Mouse (Mus musculus): ENCODE measurements around the gene Fam196b. TPM values are rescaled to one million over a fixed set of nuclear protein-coding genes. Genes with fewer than 3 reads are reported as not detected.

The Fam196b gene
- polyA plus RNA-seq, 1 experiment: 0.06 TPM

- H3K4me3 ChIP-seq (replicated peaks; ENCODE audit: extremely low read depth, low read depth, low read length): no peak overlapping the region
- TF ChIP-seq CTCF (IDR thresholded peaks at IDR 0.05; ENCODE audit: insufficient read depth, low read length) (no peak), POLR2A (IDR thresholded peaks at IDR 0.05; ENCODE audit: borderline replicate concordance, extremely low read depth, low read depth, low read length) (no peak)
Observed at GRCm38 (mm10) chr11:34297698-34298378, 16.8 kb upstream of the Fam196b start.

GRCm38 (mm10) chr11:34299550-34299949, 15.1 kb upstream of the Fam196b start:
- Histone ChIP-seq H3K4me1 (ENCODE audit: control insufficient read depth, insufficient read depth, low read length) (no peaks in the 10 kb centered on the region), H3K4me3 (replicated peaks; ENCODE audit: extremely low read depth, low read depth, low read length) (no peak overlapping the region)
- no peak for DNase-seq
- TF ChIP-seq POLR2A (IDR thresholded peaks at IDR 0.05; ENCODE audit: borderline replicate concordance, extremely low read depth, low read depth, low read length): no peak
- no peak for TF ChIP-seq CTCF (IDR thresholded peaks at IDR 0.05; ENCODE audit: insufficient read depth, low read length)
- 74% methylated on average over 1 of the region's 1 CpGs for WGBS

More at GRCm38 (mm10) chr11:34297698-34298378, 16.8 kb upstream of the Fam196b start:
- 79% methylated on average over 5 of the region's 5 CpGs for WGBS
- DNase-seq: no peak
- H3K4me1 ChIP-seq (ENCODE audit: control insufficient read depth, insufficient read depth, low read length): no peaks in the 10 kb centered on the region

- Histone ChIP-seq H3K4me1 (ENCODE audit: control insufficient read depth, insufficient read depth, low read length) (no peaks in the 10 kb centered on the region), H3K4me3 (replicated peaks; ENCODE audit: extremely low read depth, low read depth, low read length) (no peak overlapping the region)
- TF ChIP-seq CTCF (IDR thresholded peaks at IDR 0.05; ENCODE audit: insufficient read depth, low read length): no peak
- TF ChIP-seq POLR2A (IDR thresholded peaks at IDR 0.05; ENCODE audit: borderline replicate concordance, extremely low read depth, low read depth, low read length): no peak
- WGBS: 89% methylated on average over 7 of the region's 7 CpGs
- DNase-seq: no peak
Observed at GRCm38 (mm10) chr11:34300064-34300463, 14.6 kb upstream of the Fam196b start.

DNA sequence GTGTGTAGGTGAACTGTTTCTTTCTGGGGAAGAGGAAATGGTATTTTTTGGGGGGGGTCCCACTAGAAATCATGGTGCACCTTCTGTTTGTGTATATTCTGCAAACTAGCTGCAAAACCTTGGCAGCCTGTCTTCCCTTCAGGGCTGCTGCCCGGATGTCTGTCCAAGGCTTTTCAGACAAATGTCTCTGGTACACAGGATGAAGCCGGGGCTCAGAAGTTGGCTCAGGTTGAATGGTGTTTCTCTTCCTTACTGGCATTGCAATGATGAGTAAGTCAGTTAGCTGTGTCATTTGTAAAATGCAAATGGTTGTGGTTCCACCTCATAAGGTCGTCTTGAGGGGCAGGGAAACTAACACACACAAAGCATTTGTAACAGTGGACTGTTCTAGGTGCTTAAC, 8.4 kb upstream of the Fam196b start:
- Histone ChIP-seq H3K4me1 (ENCODE audit: control insufficient read depth, insufficient read depth, low read length) (no peaks in the 10 kb centered on the region), H3K4me3 (replicated peaks; ENCODE audit: extremely low read depth, low read depth, low read length) (no peak overlapping the region)
- TF ChIP-seq POLR2A (IDR thresholded peaks at IDR 0.05; ENCODE audit: borderline replicate concordance, extremely low read depth, low read depth, low read length): no peak
- TF ChIP-seq CTCF (IDR thresholded peaks at IDR 0.05; ENCODE audit: insufficient read depth, low read length): no peak
- 47% methylated on average over 3 of the region's 3 CpGs for WGBS
- DNase-seq: no peak

DNA sequence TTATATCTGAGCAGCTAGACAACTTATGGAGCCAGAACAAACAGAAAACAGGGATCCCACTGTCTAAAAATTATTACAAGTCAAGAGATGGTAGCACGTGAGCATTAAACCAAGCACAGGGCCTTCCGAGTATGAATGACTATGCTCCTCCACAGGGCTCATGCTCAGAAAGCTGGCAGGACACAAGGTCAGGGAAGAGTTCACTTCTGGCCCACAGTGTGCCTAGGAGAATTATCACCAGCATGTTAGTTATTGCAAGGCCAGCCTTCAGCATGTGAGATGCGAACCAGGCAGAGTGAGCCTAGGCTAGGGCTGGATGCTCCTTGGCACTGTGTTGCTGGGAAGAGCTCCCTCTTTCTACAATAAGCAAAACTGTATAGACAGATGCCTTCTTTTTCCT, 5.9 kb upstream of the Fam196b start:
- TF ChIP-seq POLR2A (IDR thresholded peaks at IDR 0.05; ENCODE audit: borderline replicate concordance, extremely low read depth, low read depth, low read length) (no peak), CTCF (IDR thresholded peaks at IDR 0.05; ENCODE audit: insufficient read depth, low read length) (no peak)

GRCm38 (mm10) chr11:34309360-34309759, 5.3 kb upstream of the Fam196b start:
- DNase-seq: no peak
- H3K4me3 ChIP-seq (replicated peaks; ENCODE audit: extremely low read depth, low read depth, low read length): no peak overlapping the region
- WGBS: 49% methylated on average over 2 of the region's 2 CpGs
- H3K4me1 ChIP-seq (ENCODE audit: control insufficient read depth, insufficient read depth, low read length): no peaks in the 10 kb centered on the region
- no peak for TF ChIP-seq CTCF (IDR thresholded peaks at IDR 0.05; ENCODE audit: insufficient read depth, low read length)
- TF ChIP-seq POLR2A (IDR thresholded peaks at IDR 0.05; ENCODE audit: borderline replicate concordance, extremely low read depth, low read depth, low read length): no peak

More for the DNA sequence above, 5.9 kb upstream of the Fam196b start:
- H3K4me1 ChIP-seq (ENCODE audit: control insufficient read depth, insufficient read depth, low read length): no peaks in the 10 kb centered on the region
- no peak overlapping the region for H3K4me3 ChIP-seq (replicated peaks; ENCODE audit: extremely low read depth, low read depth, low read length)
- no peak for DNase-seq
- WGBS: 95% methylated on average over 3 of the region's 3 CpGs

DNA sequence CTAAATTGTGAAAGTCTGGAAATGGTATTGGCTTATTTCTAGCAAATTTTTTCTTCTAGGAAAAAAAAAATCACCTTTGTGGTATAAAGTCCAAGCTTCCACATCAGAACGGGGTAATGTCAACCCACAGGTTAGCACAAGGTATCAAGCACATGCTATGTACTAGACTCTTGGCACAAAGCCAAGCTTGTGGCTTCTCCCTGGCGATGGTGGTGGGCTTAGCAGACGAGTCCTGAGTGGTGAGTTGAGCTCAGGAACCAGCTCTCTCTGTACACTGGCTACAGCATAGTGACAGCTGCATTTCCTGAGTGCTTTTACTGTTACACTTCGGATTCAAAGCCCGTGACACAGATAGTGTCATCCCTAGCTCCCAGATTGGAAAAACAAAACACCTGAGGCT, 2.9 kb upstream of the Fam196b start:
- TF ChIP-seq CTCF (IDR thresholded peaks at IDR 0.05; ENCODE audit: insufficient read depth, low read length) (no peak), POLR2A (IDR thresholded peaks at IDR 0.05; ENCODE audit: borderline replicate concordance, extremely low read depth, low read depth, low read length) (no peak)
- WGBS: 40% methylated on average over 5 of the region's 5 CpGs
- no peak overlapping the region for H3K4me3 ChIP-seq (replicated peaks; ENCODE audit: extremely low read depth, low read depth, low read length)
- no peak for DNase-seq
- H3K4me1 ChIP-seq (ENCODE audit: control insufficient read depth, insufficient read depth, low read length): no peaks in the 10 kb centered on the region

DNA sequence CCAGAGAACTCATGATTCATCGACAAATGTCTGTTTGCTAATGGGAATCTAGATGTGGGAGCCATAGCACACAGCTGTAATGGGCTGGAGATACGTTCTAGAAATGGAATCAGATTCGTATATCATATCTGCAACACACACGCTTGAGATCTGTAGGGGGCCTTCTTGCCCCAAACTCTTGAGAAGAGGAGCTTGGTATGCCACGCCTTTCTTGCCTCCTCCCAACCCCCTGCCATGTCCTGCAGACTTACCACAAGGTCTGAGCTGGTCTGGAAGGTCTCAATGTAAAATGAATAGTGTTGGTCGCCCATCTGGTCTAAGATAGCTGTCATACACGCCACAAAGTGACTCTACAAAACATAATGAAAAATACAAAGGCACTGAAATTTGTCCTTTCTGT, 2.4 kb upstream of the Fam196b start:
- no peak for DNase-seq
- Histone ChIP-seq H3K4me3 (replicated peaks; ENCODE audit: extremely low read depth, low read depth, low read length) (no peak overlapping the region), H3K4me1 (ENCODE audit: control insufficient read depth, insufficient read depth, low read length) (no peaks in the 10 kb centered on the region)
- 71% methylated on average over 7 of the region's 7 CpGs for WGBS
- no peak for TF ChIP-seq CTCF (IDR thresholded peaks at IDR 0.05; ENCODE audit: insufficient read depth, low read length)
- no peak for TF ChIP-seq POLR2A (IDR thresholded peaks at IDR 0.05; ENCODE audit: borderline replicate concordance, extremely low read depth, low read depth, low read length)

GRCm38 (mm10) chr11:34315383-34315782, 761 bp downstream of the Fam196b start:
- 50% methylated on average over 5 of the region's 5 CpGs for WGBS
- no peak overlapping the region for H3K4me3 ChIP-seq (replicated peaks; ENCODE audit: extremely low read depth, low read depth, low read length)
- no peak for DNase-seq
- TF ChIP-seq POLR2A (IDR thresholded peaks at IDR 0.05; ENCODE audit: borderline replicate concordance, extremely low read depth, low read depth, low read length) (no peak), CTCF (IDR thresholded peaks at IDR 0.05; ENCODE audit: insufficient read depth, low read length) (no peak)
- H3K4me1 ChIP-seq (ENCODE audit: control insufficient read depth, insufficient read depth, low read length): no peaks in the 10 kb centered on the region

- Histone ChIP-seq H3K4me1 (ENCODE audit: control insufficient read depth, insufficient read depth, low read length) (no peaks in the 10 kb centered on the region), H3K4me3 (replicated peaks; ENCODE audit: extremely low read depth, low read depth, low read length) (no peak overlapping the region)
- DNase-seq: no peak
- WGBS: 82% methylated on average over 10 of the region's 10 CpGs
- no peak for TF ChIP-seq POLR2A (IDR thresholded peaks at IDR 0.05; ENCODE audit: borderline replicate concordance, extremely low read depth, low read depth, low read length)
- no peak for TF ChIP-seq CTCF (IDR thresholded peaks at IDR 0.05; ENCODE audit: insufficient read depth, low read length)
Observed at GRCm38 (mm10) chr11:34316176-34316575, 1.6 kb downstream of the Fam196b start.
